Comparison of ENCODE assay signal across 8 mouse cellular contexts in the genomic region with DNA sequence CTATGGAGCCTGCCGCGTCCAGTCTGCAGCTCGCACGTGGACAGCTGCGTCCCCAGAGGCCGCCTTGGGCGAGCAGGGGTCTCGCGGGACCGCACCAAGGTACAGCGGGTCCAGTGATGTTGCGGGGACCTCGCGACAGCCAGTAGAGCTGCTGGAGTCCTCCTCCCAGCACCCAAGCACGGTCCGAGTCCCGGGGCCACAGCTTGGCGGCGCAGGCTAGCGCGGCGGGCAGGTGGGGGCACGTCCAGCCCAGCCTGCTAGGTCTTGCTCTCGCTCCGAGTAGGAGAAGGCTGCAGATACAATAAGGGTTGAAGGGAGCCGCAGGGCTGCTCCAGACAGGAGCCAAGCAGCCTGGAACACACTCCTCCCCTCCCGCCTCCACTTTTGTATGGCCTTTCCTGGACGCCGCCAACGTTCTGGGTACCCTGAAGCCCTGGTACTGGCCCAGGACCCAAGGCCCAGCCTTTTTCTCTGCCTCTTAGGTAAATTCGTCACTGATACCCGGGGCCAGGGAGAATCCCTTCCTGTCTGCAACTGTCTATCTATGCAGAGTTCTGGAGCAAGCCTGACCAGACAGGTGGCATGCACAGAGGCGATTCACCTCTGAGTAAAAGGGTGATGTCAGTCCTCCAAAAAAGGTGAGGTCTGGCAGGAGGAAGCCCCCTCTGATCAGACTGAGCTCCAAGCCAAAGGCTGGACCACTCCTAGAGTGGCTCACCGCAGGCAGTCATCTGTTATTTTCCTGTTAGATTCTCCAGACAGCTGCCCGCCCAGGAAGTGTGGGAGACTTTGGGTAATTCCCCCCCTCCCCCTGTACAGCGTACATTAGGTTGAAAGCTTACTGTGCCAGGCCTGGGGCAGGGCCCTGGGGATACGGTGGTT. TPM values are rescaled to one million over a fixed set of nuclear protein-coding genes. Genes with fewer than 3 reads are reported as not detected.
DNase-seq lines count a peak whose midpoint lies in the region; ATAC-seq and TF ChIP-seq lines count a peak whose summit lies in the region.

A gene (minus strand): TSS at position 581 of the 882 bp plus-strand sequence.

- H3K36me3 ChIP-seq in lung, postnatal 0 days (ENCODE audit: insufficient read depth, low read length) = no peaks in the 10 kb centered on the region
- no peaks in the 10 kb centered on the region for H3K36me3 ChIP-seq in forebrain, embryonic 10.5 days (replicated peaks)
- H3K36me3 ChIP-seq in midbrain, embryonic 11.5 days (ENCODE audit: control insufficient read depth, insufficient read depth, low read length) = no peaks in the 10 kb centered on the region

- no peaks in the 10 kb centered on the region for H3K4me1 ChIP-seq in lung, postnatal 0 days (ENCODE audit: insufficient read depth, low read depth, low read length)
- H3K4me1 ChIP-seq in forebrain, embryonic 10.5 days = peaks cover 14% of the 10 kb centered on the region
- peaks cover 7% of the 10 kb centered on the region for H3K4me1 ChIP-seq in midbrain, embryonic 11.5 days (ENCODE audit: control insufficient read depth, insufficient read depth, low read length)

- TF ChIP-seq CTCF in lung, postnatal 0 days (IDR thresholded peaks at IDR 0.05) = no peak

- H3K9me3 ChIP-seq in lung, postnatal 0 days (ENCODE audit: low read length) = no peaks in the 10 kb centered on the region
- H3K9me3 ChIP-seq in forebrain, embryonic 10.5 days = no peaks in the 10 kb centered on the region
- H3K9me3 ChIP-seq in midbrain, embryonic 11.5 days (ENCODE audit: control insufficient read depth, low read length) = no peaks in the 10 kb centered on the region

- H3K9ac ChIP-seq in lung, postnatal 0 days (replicated peaks; ENCODE audit: low read depth) = no peak within 1 kb of the TSS; the same call in 1 of the 2 replicates
- peak within 1 kb of the TSS; percentile 44; the same call in 1 of the 2 replicates for H3K9ac ChIP-seq in midbrain, embryonic 11.5 days (ENCODE audit: low read length)

- H3K4me3 ChIP-seq in lung, postnatal 0 days (ENCODE audit: low read depth, low read length) = peak within 1 kb of the TSS; percentile 28
- H3K4me3 ChIP-seq in forebrain, embryonic 10.5 days = peak within 1 kb of the TSS; percentile 53
- peak within 1 kb of the TSS; percentile 35 for H3K4me3 ChIP-seq in midbrain, embryonic 11.5 days (ENCODE audit: low read depth, low read length)

- no peak for TF ChIP-seq EP300 in lung, postnatal 0 days (IDR thresholded peaks at IDR 0.05)

- H3K27me3 ChIP-seq in lung, postnatal 0 days (replicated peaks; ENCODE audit: insufficient read depth, low read length) = peaks cover 20% of the 10 kb centered on the region
- H3K27me3 ChIP-seq in forebrain, embryonic 10.5 days (ENCODE audit: poor library complexity, severe bottlenecking) = peaks cover 64% of the 10 kb centered on the region
- peaks cover 36% of the 10 kb centered on the region for H3K27me3 ChIP-seq in midbrain, embryonic 11.5 days (ENCODE audit: control insufficient read depth, insufficient read depth, low read length)

- H3K27ac ChIP-seq in lung, postnatal 0 days (ENCODE audit: low read length) = no peak within 1 kb of the TSS
- H3K27ac ChIP-seq in forebrain, embryonic 10.5 days = peak within 1 kb of the TSS; percentile 67
- no peak within 1 kb of the TSS for H3K27ac ChIP-seq in midbrain, embryonic 11.5 days (ENCODE audit: low read depth, low read length)

- ATAC-seq in lung, postnatal 0 days = peak; percentile 55
- ATAC-seq in midbrain, embryonic 11.5 days (ENCODE audit: low FRiP score) = peak; percentile 77
- no peak for ATAC-seq in erythroid progenitor cell, adult 5-6 weeks (replicated peaks; ENCODE audit: low FRiP score, poor library complexity, severe bottlenecking)

- 4% methylated on average over 37 of the region's 37 CpGs for WGBS in lung, postnatal 0 days
- 9% methylated on average over 37 of the region's 37 CpGs for WGBS in forebrain, embryonic 10.5 days
- 3% methylated on average over 37 of the region's 37 CpGs for WGBS in midbrain, embryonic 11.5 days

- peak within 1 kb of the TSS; percentile 58 for H3K4me2 ChIP-seq in lung, postnatal 0 days (replicated peaks; ENCODE audit: low read depth, low read length)
- H3K4me2 ChIP-seq in midbrain, embryonic 11.5 days = peak within 1 kb of the TSS; percentile 53

- DNase-seq in lung, postnatal 0 days (ENCODE audit: low spot score) = no peak
- no peak for DNase-seq in lung, postnatal 36 days
- DNase-seq in forebrain, embryonic 10.5 days (ENCODE audit: extremely low spot score, low spot score) = peak; percentile 49
- peak; percentile 49 to 53 for DNase-seq in kidney, adult 8-10 months
- peak; percentile 91 for DNase-seq in midbrain, embryonic 11.5 days (ENCODE audit: low spot score, missing footprints)
- peak; percentile 55 to 69 for DNase-seq in urinary bladder, postnatal 36 days (ENCODE audit: low spot score in 2 of 2)
- DNase-seq in spleen, adult 12 weeks (ENCODE audit: low spot score) = no peak

RNA-seq across cellular contexts. Expression of the gene that starts here (rescaled TPM):
- 1.5 and 3.1 TPM in 2 replicates for polyA plus RNA-seq in lung, postnatal 0 days (2015; fragmentation: Nextera tagmentation; extraction: Ambion mirVana)
- 7.5 and 9.3 TPM in 2 replicates for polyA plus RNA-seq in forebrain, embryonic 10.5 days (2016; fragmentation: Nextera tagmentation; extraction: Ambion mirVana)
- 1.1 and 1.4 TPM in 2 replicates for polyA plus RNA-seq in midbrain, embryonic 11.5 days (2014; fragmentation: Nextera tagmentation; extraction: Ambion mirVana)
- total RNA-seq in erythroid progenitor cell, adult 5-6 weeks (2015; ENCODE audit: low replicate concordance) = not detected in 2 replicates
- total RNA-seq in erythroid progenitor cell, adult 5-6 weeks (2017; ENCODE audit: low replicate concordance) = not detected in 2 replicates

Comparison
In these comparisons a context has a peak if more than half of its experiments do, and no peak if none do; other contexts are left out.
1. DNase-seq: peak in forebrain, embryonic 10.5 days (single experiment), kidney, adult 8-10 months (2 of 2), midbrain, embryonic 11.5 days (single experiment) and urinary bladder, postnatal 36 days (2 of 2); none in lung, postnatal 0 days (single experiment), lung, postnatal 36 days (single experiment) and spleen, adult 12 weeks (single experiment).
2. Peak in every context shown above with its lines, with median percentiles within 50 percentile points of each other: H3K4me3 ChIP-seq.